Mouse (Mus musculus) C2C12 (cell line): ENCODE measurements around the gene Otx2. TPM values are rescaled to one million over a fixed set of nuclear protein-coding genes. Genes with fewer than 3 reads are reported as not detected.

Experiments used
- H3K27me3 ChIP-seq: one replicate; pipeline ENCODE4 v1.6.1; 2011; ENCODE audit not compliant: control insufficient read depth, insufficient read depth, insufficient read length
- H3K36me3 ChIP-seq: one replicate; pipeline ENCODE4 v1.6.1; 2011; ENCODE audit not compliant: control insufficient read depth, insufficient read depth
- H3K4me3 ChIP-seq: one replicate; pipeline ENCODE4 v1.5.1; 2011; ENCODE audit warnings: mild to moderate bottlenecking, control low read depth; ENCODE audit not compliant: poor library complexity, insufficient read depth, severe bottlenecking
- H3K79me2 ChIP-seq: one replicate; pipeline ENCODE4 v1.6.1; 2011; ENCODE audit not compliant: control insufficient read depth, insufficient read depth
- H3K79me3 ChIP-seq: one replicate; pipeline ENCODE4 v1.6.1; 2011; ENCODE audit warnings: low read depth, control low read depth
- H3ac ChIP-seq: one replicate; pipeline ENCODE3; 2011; ENCODE audit warnings: low read depth; ENCODE audit not compliant: control insufficient read depth, insufficient read length
- CEBPB ChIP-seq: IDR thresholded peaks from one replicate; pipeline ENCODE4 v1.6.1; 2011; ENCODE audit warnings: low read depth, mild to moderate bottlenecking, control low read depth, moderate library complexity
- CTCF ChIP-seq: IDR thresholded peaks from one replicate; pipeline ENCODE4 v1.5.1; 2011; ENCODE audit not compliant: control insufficient read depth, insufficient read depth, insufficient read length
- FOSL1 ChIP-seq: IDR thresholded peaks from one replicate; pipeline ENCODE4 v1.8.0; 2011; ENCODE audit warnings: mild to moderate bottlenecking, low read length; ENCODE audit not compliant: poor library complexity, insufficient read depth, severe bottlenecking
- MAX ChIP-seq: IDR thresholded peaks from one replicate; pipeline ENCODE4 v1.6.1; 2011; ENCODE audit warnings: mild to moderate bottlenecking, control low read depth
- MYOD1 ChIP-seq: IDR thresholded peaks from one replicate; pipeline ENCODE4 v1.6.1; 2011; ENCODE audit warnings: low read depth; ENCODE audit not compliant: control insufficient read depth, insufficient read length
- MYOG ChIP-seq: IDR thresholded peaks from one replicate; pipeline ENCODE4 v1.6.1; 2011; ENCODE audit not compliant: control insufficient read depth, insufficient read length; ENCODE audit errors: extremely low read depth
- USF1 ChIP-seq: IDR thresholded peaks from one replicate; pipeline ENCODE4 v1.6.1; 2011; ENCODE audit warnings: low read depth, mild to moderate bottlenecking, control low read depth, moderate library complexity
- polyA plus RNA-seq: library from polyadenylated mRNA; unstranded; fragments of >200 nt; fragmentation: generic; extraction: Trizol; gene quantifications from one replicate; pipeline ENCODE4 v1.2.1, GENCODE M21; 2012; ENCODE audit warnings: missing spikeins

Gene Otx2
- polyA plus RNA-seq, 1 experiment: not detected

DNA sequence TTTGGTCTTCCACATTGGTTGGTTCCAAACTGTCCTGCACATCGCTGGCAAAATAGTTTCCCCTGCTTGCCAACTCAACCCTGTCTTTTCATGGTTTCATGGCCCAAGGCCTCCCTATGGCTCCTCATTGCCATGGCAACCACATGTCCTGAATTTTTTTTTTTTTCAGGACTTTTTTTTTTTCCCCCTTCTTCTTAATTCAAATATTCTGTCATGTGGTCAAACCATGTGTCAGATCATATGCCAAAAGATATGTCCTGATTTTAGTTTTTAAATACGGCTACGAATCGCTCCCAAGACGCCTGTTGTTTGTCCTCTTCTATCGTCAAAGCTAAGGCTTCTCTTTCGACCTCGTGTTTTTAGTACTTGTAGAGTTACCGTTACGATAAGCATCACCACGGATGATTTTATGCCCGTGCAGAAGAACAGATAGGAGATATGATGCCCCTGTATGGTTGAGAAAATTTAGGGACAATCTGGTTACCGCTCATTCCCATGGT is 37.3 kb upstream of the Otx2 start:
- H3K27me3 ChIP-seq: peaks cover 15% of the 10 kb centered on the region
- no peak overlapping the region for H3K4me3 ChIP-seq
- H3K79me3 ChIP-seq: no peaks in the 10 kb centered on the region
- no peak overlapping the region for H3ac ChIP-seq
- no peaks in the 10 kb centered on the region for H3K36me3 ChIP-seq
- no peaks in the 10 kb centered on the region for H3K79me2 ChIP-seq
- TF ChIP-seq CTCF: no peak
- no peak for TF ChIP-seq CEBPB
- TF ChIP-seq MYOG: no peak
- TF ChIP-seq USF1: no peak
- TF ChIP-seq MYOD1: no peak
- TF ChIP-seq FOSL1: no peak
- TF ChIP-seq MAX: no peak

DNA sequence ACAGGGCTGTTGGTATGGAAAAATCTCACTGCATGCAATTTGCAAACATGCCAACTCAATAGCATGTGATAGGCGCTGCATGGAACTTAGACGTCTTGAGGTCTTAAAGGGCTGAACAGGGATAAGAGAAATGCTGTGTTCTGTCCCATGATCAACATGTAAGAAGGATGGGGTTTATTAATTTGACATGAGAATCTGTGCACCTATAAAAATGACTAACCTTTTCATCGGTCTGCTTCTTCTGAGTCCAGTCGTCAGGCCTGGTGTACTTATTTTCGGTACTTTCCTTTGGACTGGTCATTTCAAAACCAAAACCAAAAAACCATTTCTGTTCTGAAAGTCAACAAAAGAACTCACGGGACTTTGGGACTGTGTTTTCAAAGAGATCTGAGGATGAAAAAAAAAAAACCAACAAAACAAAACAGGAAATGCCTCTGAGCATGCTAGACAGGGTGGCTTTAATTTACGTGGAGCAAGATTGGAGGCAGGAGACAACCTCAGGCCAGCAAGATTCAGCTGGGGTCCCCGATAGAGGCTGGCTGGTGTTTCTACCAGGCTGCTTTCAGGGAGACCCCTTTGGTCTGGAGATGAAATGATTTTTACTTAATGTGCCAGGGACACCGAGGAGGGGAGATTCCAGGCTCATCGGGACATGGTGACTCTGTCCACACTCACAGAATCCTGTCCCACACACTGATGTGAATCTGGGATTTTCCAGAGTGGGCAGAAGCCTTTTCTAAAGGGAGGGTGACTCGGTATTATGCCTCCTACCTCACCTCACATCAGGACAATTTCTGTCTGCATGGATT is 36.6 kb upstream of the Otx2 start:
- Histone ChIP-seq H3K79me3 (no peaks in the 10 kb centered on the region), H3K36me3 (no peaks in the 10 kb centered on the region), H3K4me3 (no peak overlapping the region), H3ac (no peak overlapping the region), H3K27me3 (peaks cover 13% of the 10 kb centered on the region), H3K79me2 (no peaks in the 10 kb centered on the region)
- TF ChIP-seq FOSL1 (no peak), MAX (no peak), MYOD1 (no peak), CEBPB (no peak), CTCF (no peak), MYOG (no peak), USF1 (no peak)

DNA sequence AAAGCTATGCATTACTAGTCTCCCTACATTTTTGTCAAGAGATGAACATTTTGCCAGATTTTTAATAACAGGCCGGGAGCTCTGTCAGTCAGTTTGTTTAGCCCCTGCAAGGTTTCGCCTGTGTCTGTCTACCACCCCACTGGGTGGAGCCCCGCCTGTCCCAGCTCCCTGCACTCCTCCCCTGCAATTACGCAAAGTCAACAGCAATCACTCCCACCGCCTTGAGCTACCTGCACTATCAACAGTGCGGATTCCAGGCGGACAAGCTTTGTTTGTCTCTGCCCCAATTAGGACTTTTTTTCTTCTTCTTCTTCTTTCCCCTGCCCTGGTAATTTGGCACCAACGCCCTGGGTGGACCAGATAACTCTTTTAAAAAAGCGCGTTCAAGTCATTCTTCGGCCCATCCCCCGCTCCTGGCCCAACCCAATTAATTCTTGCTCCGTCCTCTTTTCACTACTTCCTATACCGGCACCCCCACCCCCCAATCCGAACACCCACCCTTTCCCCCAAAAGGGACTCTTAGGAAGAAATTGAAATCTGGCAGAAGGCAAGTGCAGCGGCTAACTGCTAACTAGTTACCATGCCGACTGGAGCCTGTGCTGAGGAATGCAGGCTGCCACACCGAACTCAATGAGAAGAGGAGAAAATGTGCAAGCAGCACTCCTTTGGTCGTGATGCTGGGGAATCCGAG is 35.9 kb upstream of the Otx2 start:
- TF ChIP-seq USF1 (no peak), FOSL1 (no peak), MYOG (no peak), CEBPB (no peak), MYOD1 (no peak), CTCF (no peak), MAX (no peak)
- Histone ChIP-seq H3K79me3 (no peaks in the 10 kb centered on the region), H3K27me3 (peaks cover 13% of the 10 kb centered on the region), H3K79me2 (no peaks in the 10 kb centered on the region), H3K4me3 (no peak overlapping the region), H3ac (no peak overlapping the region), H3K36me3 (no peaks in the 10 kb centered on the region)

DNA sequence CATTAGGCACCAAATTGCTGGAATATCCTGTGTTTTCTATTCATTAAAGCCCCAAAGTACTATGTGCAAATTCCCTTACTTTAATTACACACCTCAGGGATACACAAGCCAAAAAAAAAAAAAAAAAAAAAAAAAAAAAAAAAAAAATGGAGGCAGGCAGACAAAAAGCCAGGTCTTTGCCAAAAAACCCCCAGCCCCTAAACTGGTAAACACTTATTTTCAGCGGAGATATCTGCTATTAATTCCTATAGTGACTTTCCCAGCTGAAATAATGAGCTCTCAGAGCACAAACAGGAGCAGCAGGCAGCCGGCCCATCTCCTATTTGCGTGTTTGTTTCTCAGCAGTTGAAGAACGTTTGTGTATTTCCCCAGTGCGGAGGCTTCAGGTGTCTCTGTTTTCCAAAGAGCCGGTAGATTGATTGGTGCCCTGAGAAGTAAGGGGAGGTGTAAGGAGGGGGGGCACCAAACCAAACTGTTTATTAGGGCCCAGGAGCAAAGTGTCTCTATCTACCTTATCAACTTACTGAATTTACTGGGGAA is 34.3 kb upstream of the Otx2 start:
- TF ChIP-seq FOSL1: no peak
- TF ChIP-seq USF1: no peak
- TF ChIP-seq MYOD1: no peak
- no peak for TF ChIP-seq MYOG
- no peak for TF ChIP-seq CEBPB
- no peak for TF ChIP-seq MAX
- no peak for TF ChIP-seq CTCF
- Histone ChIP-seq H3K4me3 (no peak overlapping the region), H3K79me3 (no peaks in the 10 kb centered on the region), H3K36me3 (no peaks in the 10 kb centered on the region), H3K27me3 (peaks cover 19% of the 10 kb centered on the region), H3K79me2 (no peaks in the 10 kb centered on the region), H3ac (no peak overlapping the region)

DNA sequence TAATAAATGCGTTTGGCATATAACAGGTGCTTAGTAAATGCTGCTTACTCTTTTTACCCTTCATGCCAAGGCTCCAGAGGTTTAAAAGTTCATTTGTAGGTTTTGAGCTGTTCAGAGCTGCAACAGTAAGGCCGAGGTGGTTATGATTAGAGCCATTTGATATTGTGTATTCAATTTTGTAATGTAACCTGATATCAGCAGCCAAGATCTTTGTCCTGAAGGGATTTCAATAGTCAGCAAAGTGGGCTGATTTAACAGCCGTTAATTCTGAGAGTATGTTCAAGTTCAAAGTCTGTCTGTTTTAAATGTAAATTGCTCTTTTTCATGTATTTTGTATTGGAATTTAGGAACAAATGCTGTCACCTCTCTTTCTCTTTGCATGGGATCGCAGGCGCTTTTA is 33.8 kb upstream of the Otx2 start:
- Histone ChIP-seq H3K27me3 (peaks cover 19% of the 10 kb centered on the region), H3K36me3 (no peaks in the 10 kb centered on the region), H3ac (no peak overlapping the region), H3K79me3 (no peaks in the 10 kb centered on the region), H3K4me3 (no peak overlapping the region), H3K79me2 (no peaks in the 10 kb centered on the region)
- TF ChIP-seq MAX (no peak), MYOD1 (no peak), FOSL1 (no peak), MYOG (no peak), CTCF (no peak), USF1 (no peak), CEBPB (no peak)
